Mouse (Mus musculus): ENCODE data around the gene Lmo2.

DNA sequence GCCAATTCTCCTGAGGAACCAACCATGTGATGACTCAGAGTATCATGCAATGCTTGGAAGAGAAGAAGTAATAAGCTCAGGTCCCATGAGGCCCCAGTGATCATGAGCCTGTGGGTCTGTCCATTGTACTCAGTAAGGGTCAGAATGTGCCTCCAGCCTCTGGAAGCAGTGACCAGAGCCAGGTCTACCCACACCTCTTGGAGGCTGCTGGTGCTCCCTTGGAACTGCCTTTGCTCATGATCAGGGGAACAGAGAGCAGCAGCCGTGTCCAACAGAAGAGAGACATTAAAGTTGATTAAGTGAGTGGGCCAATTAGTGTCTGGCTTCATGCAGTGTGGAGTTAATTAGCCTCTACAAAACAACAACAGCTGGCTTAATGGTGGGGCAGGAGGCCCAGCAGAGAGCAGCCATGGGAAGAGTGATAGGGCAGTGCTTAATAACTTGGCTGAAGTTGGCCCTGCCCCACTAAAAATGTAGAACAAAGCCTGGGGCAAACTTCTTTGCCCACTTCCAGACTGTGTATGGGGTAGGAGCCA is 30.1 kb upstream of the Lmo2 start:
- TF ChIP-seq CTCF (IDR thresholded peaks at IDR 0.05; ENCODE audit: borderline replicate concordance, insufficient read depth, low read length) (no peak), POLR2A (IDR thresholded peaks at IDR 0.05; ENCODE audit: low read depth, low read length) (no peak)
